Mouse (Mus musculus) heart, postnatal 0 days (tissue): Measurements from ENCODE around the gene Col4a3bp. TPM values are rescaled to one million over a fixed set of nuclear protein-coding genes. Genes with fewer than 3 reads are reported as not detected.

Experiments used
- ATAC-seq: fragments of 200-750 bp; cut with Nextera tagmentation; 2 replicates; pipeline ENCODE4 v1.8.0; 2017; ENCODE audit warnings: low read depth, moderate number of reproducible peaks, moderate library complexity; ENCODE audit not compliant: insufficient read depth
- DNase-seq: peaks from one replicate; pipeline ENCODE4 v3.0.0-alpha.2; 2016; ENCODE audit warnings: low spot score
- H3K27ac ChIP-seq: fragments of 300-500 bp; sonication (generic); 2 replicates; pipeline ENCODE4 v1.5.1; 2014; ENCODE audit warnings: low read depth, mild to moderate bottlenecking
- H3K27me3 ChIP-seq: fragments of 300-500 bp; sonication (generic); 2 replicates; pipeline ENCODE4 v1.6.1; 2014; ENCODE audit warnings: low read length, mixed read lengths; ENCODE audit not compliant: control insufficient read depth, insufficient read depth
- H3K36me3 ChIP-seq: fragments of 300-500 bp; sonication (generic); replicated peaks from 2 replicates; pipeline ENCODE4 v1.6.1; 2014; ENCODE audit warnings: low read length, mixed read lengths; ENCODE audit not compliant: control insufficient read depth, insufficient read depth
- H3K4me1 ChIP-seq: fragments of 300-500 bp; sonication (generic); 2 replicates; pipeline ENCODE4 v1.6.1; 2014; ENCODE audit warnings: antibody characterized with exemption; ENCODE audit not compliant: control insufficient read depth, insufficient read depth
- H3K4me2 ChIP-seq: fragments of 300-500 bp; sonication (generic); 2 replicates; pipeline ENCODE4 v1.6.1; 2014; ENCODE audit warnings: low read depth, mild to moderate bottlenecking, low read length, moderate library complexity
- H3K4me3 ChIP-seq: fragments of 300-500 bp; sonication (generic); 2 replicates; pipeline ENCODE4 v1.5.1; 2014; ENCODE audit warnings: low read depth, low read length
- H3K9ac ChIP-seq: fragments of 300-500 bp; sonication (generic); replicated peaks from 2 replicates; pipeline ENCODE4 v1.6.1; 2014; ENCODE audit warnings: low read depth, low read length, mixed read lengths
- H3K9me3 ChIP-seq: fragments of 300-500 bp; sonication (generic); replicated peaks from 2 replicates; pipeline ENCODE4 v1.6.1; 2016; ENCODE audit warnings: low read length; ENCODE audit not compliant: control insufficient read depth
- CTCF ChIP-seq: IDR thresholded peaks from 2 replicates; pipeline ENCODE4 v1.5.1; 2016; ENCODE audit warnings: antibody characterized with exemption, control low read depth, low read depth
- EP300 ChIP-seq: IDR thresholded peaks from 2 replicates; pipeline ENCODE4 v1.6.1; 2016; ENCODE audit warnings: antibody characterized with exemption, low read depth
- WGBS: fragments of 180-500 bp; shearing (Covaris S2); extraction: QIAGEN DNeasy Blood & Tissue Kit; methylation state at CpG from one replicate; pipeline ENCODE4 v1.1.7; 2014; 5-methylcytosine and 5-hydroxymethylcytosine counted together
- polyA plus RNA-seq: library from polyadenylated mRNA; unstranded; fragments of >200 nt; fragmentation: Nextera tagmentation; extraction: Ambion mirVana; gene quantifications from 2 replicates; pipeline ENCODE4 v1.2.1, GENCODE M21; 2015
- total RNA-seq: library from RNA; depleted of rRNA; stranded (reverse); fragments of >200 nt; gene quantifications from 2 replicates; pipeline ENCODE4 v1.2.3, GENCODE M21; 2014; ENCODE audit warnings: low replicate concordance

Col4a3bp gene
- total and polyA plus RNA-seq, 2 experiments from 2014 or later: 6.5 to 37.5 TPM

- no peak overlapping the region for H3K4me2 ChIP-seq
- H3K36me3 ChIP-seq: no peaks in the 10 kb centered on the region
- WGBS: 66% methylated on average over 2 of the region's 2 CpGs
Measured at GRCm38 (mm10) chr13:96579104-96579503, 36.7 kb downstream of the Col4a3bp start.

GRCm38 (mm10) chr13:96579979-96580378, 37.6 kb downstream of the Col4a3bp start:
- ATAC-seq: no peak
- Histone ChIP-seq H3K4me3 (no peak overlapping the region), H3K9me3 (no peaks in the 10 kb centered on the region), H3K36me3 (0 out of 2 replicates have a peak, but pooled peaks cover 3% of the 10 kb centered on the region), H3K9ac (no peak overlapping the region), H3K27ac (no peak overlapping the region), H3K27me3 (no peaks in the 10 kb centered on the region), H3K4me1 (peaks cover 5% of the 10 kb centered on the region), H3K4me2 (no peak overlapping the region)
- TF ChIP-seq EP300 (no peak), CTCF (no peak)
- no peak for DNase-seq
- 70% methylated on average over 1 of the region's 1 CpGs for WGBS

More at GRCm38 (mm10) chr13:96579104-96579503, 36.7 kb downstream of the Col4a3bp start:
- no peak for DNase-seq
- ATAC-seq: no peak
- peaks cover 5% of the 10 kb centered on the region for H3K4me1 ChIP-seq
- H3K4me3 ChIP-seq: no peak overlapping the region
- no peaks in the 10 kb centered on the region for H3K9me3 ChIP-seq
- no peak for TF ChIP-seq CTCF
- no peak for TF ChIP-seq EP300
- no peak overlapping the region for H3K27ac ChIP-seq
- no peaks in the 10 kb centered on the region for H3K27me3 ChIP-seq
- H3K9ac ChIP-seq: no peak overlapping the region

- no peak for TF ChIP-seq EP300
- TF ChIP-seq CTCF: no peak
- H3K27ac ChIP-seq: no peak overlapping the region
- 94% methylated on average over 2 of the region's 2 CpGs for WGBS
- no peak overlapping the region for H3K4me3 ChIP-seq
- peaks cover 5% of the 10 kb centered on the region for H3K4me1 ChIP-seq
- no peak overlapping the region for H3K9ac ChIP-seq
- H3K27me3 ChIP-seq: no peaks in the 10 kb centered on the region
- ATAC-seq: no peak
- H3K36me3 ChIP-seq: 0 out of 2 replicates have a peak, but pooled peaks cover 3% of the 10 kb centered on the region
- DNase-seq: no peak
- H3K9me3 ChIP-seq: no peaks in the 10 kb centered on the region
- H3K4me2 ChIP-seq: no peak overlapping the region
Measured at GRCm38 (mm10) chr13:96584201-96584600, 41.8 kb downstream of the Col4a3bp start.

GRCm38 (mm10) chr13:96586540-96586939, 44.1 kb downstream of the Col4a3bp start:
- H3K4me1 ChIP-seq: peaks cover 5% of the 10 kb centered on the region
- H3K9ac ChIP-seq: no peak overlapping the region
- no peak overlapping the region for H3K27ac ChIP-seq
- no peaks in the 10 kb centered on the region for H3K9me3 ChIP-seq
- WGBS: 94% methylated on average over 5 of the region's 5 CpGs
- DNase-seq: no peak
- H3K36me3 ChIP-seq: 0 out of 2 replicates have a peak, but pooled peaks cover 3% of the 10 kb centered on the region
- H3K4me3 ChIP-seq: no peak overlapping the region
- ATAC-seq: no peak
- no peaks in the 10 kb centered on the region for H3K27me3 ChIP-seq
- H3K4me2 ChIP-seq: no peak overlapping the region
- TF ChIP-seq CTCF (no peak), EP300 (no peak)

GRCm38 (mm10) chr13:96588642-96589041, 46.2 kb downstream of the Col4a3bp start:
- no peak for TF ChIP-seq CTCF
- TF ChIP-seq EP300: no peak
- H3K4me1 ChIP-seq: no peaks in the 10 kb centered on the region; the same call in 1 of the 2 replicates

GRCm38 (mm10) chr13:96593621-96594020, 51.2 kb downstream of the Col4a3bp start:
- peak; percentile 85 for DNase-seq
- H3K27ac ChIP-seq: no peak overlapping the region
- H3K4me3 ChIP-seq: no peak overlapping the region
- no peaks in the 10 kb centered on the region for H3K4me1 ChIP-seq
- TF ChIP-seq CTCF: peak; percentile 79
- peak; percentile 57; the same call in 1 of the 2 replicates for TF ChIP-seq EP300
- ATAC-seq: no peak
- H3K27me3 ChIP-seq: no peaks in the 10 kb centered on the region
- WGBS: 0% methylated on average over 1 of the region's 1 CpGs
- H3K4me2 ChIP-seq: no peak overlapping the region
- H3K9ac ChIP-seq: no peak overlapping the region
- peaks cover 6% of the 10 kb centered on the region for H3K36me3 ChIP-seq
- no peaks in the 10 kb centered on the region for H3K9me3 ChIP-seq

More at GRCm38 (mm10) chr13:96588642-96589041, 46.2 kb downstream of the Col4a3bp start:
- H3K36me3 ChIP-seq: 0 out of 2 replicates have a peak, but pooled peaks cover 3% of the 10 kb centered on the region
- DNase-seq (no peak), ATAC-seq (no peak)
- no peaks in the 10 kb centered on the region for H3K9me3 ChIP-seq
- no peak overlapping the region for H3K4me3 ChIP-seq
- no peak overlapping the region for H3K4me2 ChIP-seq
- WGBS: 78% methylated on average over 1 of the region's 1 CpGs
- H3K27ac ChIP-seq: no peak overlapping the region
- no peaks in the 10 kb centered on the region for H3K27me3 ChIP-seq
- no peak overlapping the region for H3K9ac ChIP-seq
